Mouse (Mus musculus) heart, adult 2 months (tissue): ENCODE results near the gene Prtg. TPM values are rescaled to one million over a fixed set of nuclear protein-coding genes. Genes with fewer than 3 reads are reported as not detected.

Experiments used
- DNase-seq, 2 experiments: peaks; one replicate each; pipeline ENCODE4 v3.0.0; 2021
- H3K27ac ChIP-seq: fragments of 200-600 bp; 2 replicates; pipeline ENCODE4 v1.8.1; 2022
- H3K27me3 ChIP-seq: fragments of 200-500 bp; 2 replicates; pipeline ENCODE4 v1.6.1; 2012; ENCODE audit warnings: mild to moderate bottlenecking, low read length, inconsistent platforms, mixed read lengths; ENCODE audit not compliant: control insufficient read depth, insufficient read depth
- H3K36me3 ChIP-seq: fragments of 200-500 bp; 2 replicates; pipeline ENCODE4 v1.6.1; 2012; ENCODE audit warnings: low read length, inconsistent platforms; ENCODE audit not compliant: control insufficient read depth, insufficient read depth
- H3K4me1 ChIP-seq: fragments of 200-500 bp; 2 replicates; pipeline ENCODE4 v1.6.1; 2011; ENCODE audit warnings: low read length; ENCODE audit not compliant: control insufficient read depth, insufficient read depth
- H3K4me3 ChIP-seq: fragments of 200-600 bp; 2 replicates; pipeline ENCODE4 v1.8.1; 2022
- H3K79me2 ChIP-seq: fragments of 200-500 bp; replicated peaks from 2 replicates; pipeline ENCODE4 v1.6.1; 2012; ENCODE audit warnings: mild to moderate bottlenecking, inconsistent platforms, low read length, moderate library complexity, mixed read lengths; ENCODE audit not compliant: control insufficient read depth, insufficient read depth
- H3K9ac ChIP-seq: fragments of 200-500 bp; 2 replicates; pipeline ENCODE4 v1.6.1; 2012; ENCODE audit warnings: low read depth, mild to moderate bottlenecking, control low read depth, inconsistent platforms, low read length, mixed read lengths
- CTCF ChIP-seq: fragments of 200-600 bp; IDR thresholded peaks from 2 replicates; pipeline ENCODE4 v1.8.1; 2022; ENCODE audit warnings: antibody characterized with exemption, mild to moderate bottlenecking, moderate library complexity
- EP300 ChIP-seq: fragments of 200-500 bp; IDR thresholded peaks from 2 replicates; pipeline ENCODE4 v1.6.1; 2011; ENCODE audit warnings: low read depth, low read length, control low read depth; ENCODE audit not compliant: insufficient read depth
- POLR2A ChIP-seq: fragments of 200-500 bp; IDR thresholded peaks from 2 replicates; pipeline ENCODE4 v1.6.1; 2011; ENCODE audit warnings: mild to moderate bottlenecking, low read depth, low read length, control low read depth; ENCODE audit not compliant: insufficient read depth
- WGBS: fragments of 180-500 bp; shearing (Covaris S2); methylation state at CpG from one replicate; pipeline ENCODE4 v1.1.7; 2018; 5-methylcytosine and 5-hydroxymethylcytosine counted together
- intact Hi-C: fragments of 180-260 bp; cut with DNase I; formaldehyde crosslinking; loops from one replicate; pipeline ENCODE4 v1.15.1; 2025
- polyA plus RNA-seq: library from polyadenylated mRNA; depleted of rRNA; stranded (reverse); fragments of >200 nt; gene quantifications from 2 replicates; pipeline ENCODE4 v1.2.3, GENCODE M21; 2012
- total RNA-seq, 2 experiments: library from RNA; stranded (reverse); gene quantifications; 2 replicates each; pipeline ENCODE4 v1.2.3; 2021

The Prtg gene
- total and polyA plus RNA-seq, 3 experiments = 0.02 to 0.27 (median 0.05) TPM

DNA sequence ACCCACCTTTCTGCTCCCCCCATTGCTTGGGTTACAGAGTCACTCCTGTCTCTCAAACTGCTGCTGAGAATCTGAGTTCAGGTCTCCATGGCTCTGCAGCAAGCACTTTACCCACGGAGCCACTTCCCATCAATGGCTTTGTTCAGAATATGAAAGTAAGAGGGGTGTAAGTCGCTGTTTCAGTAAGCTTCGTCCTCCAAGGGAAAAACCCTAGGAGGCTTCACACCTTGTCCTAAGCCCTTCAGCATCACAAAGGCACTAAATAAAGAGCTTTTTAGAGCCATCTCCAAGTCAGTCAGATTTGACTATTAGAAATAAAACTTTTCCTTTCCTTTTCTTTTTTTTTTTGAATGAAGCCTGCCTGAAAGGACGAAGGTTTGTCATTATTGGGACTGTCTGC, 3.4 kb upstream of the Prtg start:
- intact Hi-C loops = no loop called here
- no peak for DNase-seq
- TF ChIP-seq POLR2A = no peak
- no peak for TF ChIP-seq EP300
- TF ChIP-seq CTCF = no peak
- no peak overlapping the region for H3K4me3 ChIP-seq
- no peak overlapping the region for H3K27ac ChIP-seq
- 71% methylated on average over 4 of the region's 4 CpGs for WGBS
- no peaks in the 10 kb centered on the region for H3K79me2 ChIP-seq
- H3K9ac ChIP-seq = no peak overlapping the region
- H3K36me3 ChIP-seq = no peaks in the 10 kb centered on the region
- no peaks in the 10 kb centered on the region; the same call in 1 of the 2 replicates for H3K4me1 ChIP-seq
- H3K27me3 ChIP-seq = peaks cover 2% of the 10 kb centered on the region

DNA sequence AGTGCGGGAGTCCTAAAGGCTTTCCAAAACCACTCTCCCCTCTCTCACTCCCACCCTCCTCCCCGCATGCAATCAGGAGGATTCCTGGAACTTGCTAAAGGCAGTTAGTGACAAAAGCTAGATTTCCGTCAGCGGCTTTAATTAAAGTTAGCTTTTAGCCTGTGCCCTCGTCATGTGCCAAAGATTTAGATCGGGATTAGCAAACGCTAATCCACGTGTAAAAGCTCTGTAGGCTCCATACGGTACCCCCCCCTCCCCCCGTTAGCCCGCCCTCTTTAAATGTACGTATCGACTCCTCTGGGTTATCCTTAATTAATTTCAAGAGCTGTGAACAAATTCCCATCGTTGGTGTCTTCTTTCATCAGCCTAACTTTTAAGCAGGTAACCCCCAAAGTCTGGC, 528 bp upstream of the Prtg start:
- DNase-seq = no peak
- intact Hi-C loops = loop anchor here (5.0 kb wide), 1 partner anchor 76 kb away; no protein-coding TSS in a partner anchor
- Histone ChIP-seq H3K4me1 (no peaks in the 10 kb centered on the region), H3K9ac (no peak overlapping the region), H3K27me3 (peaks cover 2% of the 10 kb centered on the region), H3K79me2 (no peaks in the 10 kb centered on the region), H3K4me3 (no peak overlapping the region), H3K36me3 (no peaks in the 10 kb centered on the region), H3K27ac (no peak overlapping the region)
- WGBS = 64% methylated on average over 14 of the region's 14 CpGs
- TF ChIP-seq POLR2A (no peak), CTCF (no peak), EP300 (no peak)

DNA sequence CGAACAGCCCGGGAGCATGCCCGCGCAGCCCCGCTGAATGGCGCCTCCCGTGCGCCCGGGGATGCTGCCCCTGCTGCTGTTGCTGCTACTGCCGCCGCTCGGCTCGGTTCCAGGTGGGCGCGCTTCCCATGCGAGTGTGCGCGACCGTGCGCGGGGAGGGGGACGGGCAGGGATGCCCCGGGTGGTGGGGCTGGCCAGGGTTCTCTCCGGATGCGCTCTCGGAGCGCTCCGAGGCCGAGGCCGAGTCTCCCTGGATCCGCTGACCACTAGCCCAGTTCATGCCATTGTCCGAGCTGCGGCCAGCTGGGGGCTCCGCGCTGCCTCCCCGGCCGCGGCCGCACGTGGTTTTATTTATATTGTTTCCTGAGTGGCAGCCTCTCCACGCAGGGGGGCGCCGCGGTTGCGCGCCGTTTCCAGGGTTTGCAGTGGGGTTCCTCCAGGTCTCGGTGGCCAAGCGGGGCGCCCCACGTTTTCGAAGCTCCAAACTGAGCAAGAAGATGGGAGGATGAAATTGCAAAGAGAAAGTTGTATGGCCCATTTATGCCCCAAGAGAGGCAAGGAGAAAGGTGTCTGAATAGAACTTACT, 839 bp downstream of the Prtg start:
- TF ChIP-seq POLR2A (no peak), CTCF (peak; percentile 29), EP300 (no peak)
- under 1% methylated on average over 44 of the region's 52 CpGs for WGBS
- intact Hi-C loops = loop anchor here (5.0 kb wide), 1 partner anchor 75 kb away; no protein-coding TSS in a partner anchor
- H3K4me1 ChIP-seq = no peaks in the 10 kb centered on the region
- no peaks in the 10 kb centered on the region for H3K36me3 ChIP-seq
- DNase-seq = peak; percentile 35 to 43
- peaks cover 2% of the 10 kb centered on the region for H3K27me3 ChIP-seq
- peak overlapping the region; percentile 64 for H3K4me3 ChIP-seq
- peak overlapping the region; percentile 46 for H3K9ac ChIP-seq
- H3K79me2 ChIP-seq = no peaks in the 10 kb centered on the region
- H3K27ac ChIP-seq = no peak overlapping the region

DNA sequence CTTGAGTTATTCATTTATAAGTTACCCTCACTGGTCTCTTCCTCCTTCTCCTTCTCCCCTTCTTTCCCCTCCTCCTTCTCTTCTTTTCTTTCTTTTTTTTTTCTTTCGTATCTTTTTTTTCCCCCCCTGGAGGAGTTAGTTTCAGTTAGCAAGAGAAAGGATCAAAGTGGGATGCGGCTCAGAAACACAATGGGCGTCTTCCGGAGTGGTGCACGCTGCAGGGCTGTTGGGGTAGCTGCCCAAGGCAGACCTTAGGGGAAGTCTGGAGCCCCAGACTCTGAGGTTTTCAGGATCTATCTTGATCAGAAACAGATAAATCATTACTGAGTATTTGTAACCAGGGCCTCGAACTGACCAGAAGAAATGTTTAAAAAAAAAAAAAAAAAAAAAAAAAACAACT, 1.5 kb downstream of the Prtg start:
- TF ChIP-seq EP300 (no peak), CTCF (no peak), POLR2A (no peak)
- Histone ChIP-seq H3K4me3 (peak overlapping the region; percentile 64), H3K4me1 (no peaks in the 10 kb centered on the region), H3K27me3 (peaks cover 2% of the 10 kb centered on the region), H3K36me3 (no peaks in the 10 kb centered on the region), H3K27ac (no peak overlapping the region), H3K9ac (no peak overlapping the region), H3K79me2 (no peaks in the 10 kb centered on the region)
- DNase-seq = no peak
- WGBS = 33% methylated on average over 6 of the region's 6 CpGs
- intact Hi-C loops = loop anchor here (5.0 kb wide), 1 partner anchor 74 kb away; no protein-coding TSS in a partner anchor

DNA sequence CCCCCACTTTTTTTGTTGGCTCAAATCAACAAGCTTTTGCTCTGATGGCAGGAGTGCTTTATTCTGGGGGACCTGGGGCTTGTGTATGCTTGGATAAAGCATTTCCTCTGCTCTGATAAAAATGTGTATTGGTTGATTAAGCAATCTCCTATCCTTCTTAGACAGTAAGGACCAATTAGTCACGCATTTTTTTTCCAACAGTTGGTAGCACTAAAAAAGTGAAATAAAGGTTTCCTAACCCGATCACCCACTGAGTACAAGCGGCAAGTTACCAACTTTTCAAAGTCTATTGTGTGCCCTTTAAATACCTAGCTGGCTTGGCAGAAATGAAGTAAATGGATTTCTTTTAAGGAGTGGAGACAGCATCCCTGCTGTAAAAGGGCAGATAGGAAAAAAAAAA, 1.9 kb downstream of the Prtg start:
- H3K27ac ChIP-seq = no peak overlapping the region
- H3K4me3 ChIP-seq = no peak overlapping the region
- no peaks in the 10 kb centered on the region for H3K79me2 ChIP-seq
- intact Hi-C loops = loop anchor here (5.0 kb wide), 1 partner anchor 74 kb away; no protein-coding TSS in a partner anchor
- H3K4me1 ChIP-seq = no peaks in the 10 kb centered on the region
- TF ChIP-seq POLR2A (no peak), CTCF (no peak), EP300 (no peak)
- DNase-seq = no peak
- no peak overlapping the region for H3K9ac ChIP-seq
- H3K36me3 ChIP-seq = no peaks in the 10 kb centered on the region
- H3K27me3 ChIP-seq = peaks cover 2% of the 10 kb centered on the region
- 82% methylated on average over 3 of the region's 3 CpGs for WGBS

DNA sequence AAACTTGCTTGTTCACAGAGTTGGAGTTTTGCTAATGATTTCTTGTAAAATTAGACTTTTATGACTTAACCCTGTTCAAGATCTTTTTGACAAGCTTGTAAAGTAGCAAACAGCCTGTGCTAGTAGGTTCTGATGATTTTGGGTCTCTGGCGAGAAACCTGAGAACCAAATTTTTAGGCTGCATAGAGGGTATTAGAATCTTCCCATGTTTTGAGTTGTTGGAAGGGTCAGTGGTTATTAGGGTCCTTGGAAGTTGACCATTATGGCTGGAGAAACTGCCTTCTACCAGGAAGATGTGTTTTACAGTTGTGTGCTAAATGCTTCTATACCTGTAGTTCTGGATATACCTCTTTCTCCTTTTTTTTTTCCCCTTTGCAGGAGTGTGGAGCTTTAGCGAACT, 2.4 kb downstream of the Prtg start:
- H3K4me1 ChIP-seq = no peaks in the 10 kb centered on the region
- H3K27me3 ChIP-seq = peaks cover 2% of the 10 kb centered on the region
- no peaks in the 10 kb centered on the region for H3K79me2 ChIP-seq
- no peak for TF ChIP-seq EP300
- TF ChIP-seq CTCF = no peak
- no peak for TF ChIP-seq POLR2A
- no peak overlapping the region for H3K4me3 ChIP-seq
- 93% methylated on average over 2 of the region's 2 CpGs for WGBS
- intact Hi-C loops = loop anchor here (5.0 kb wide), 1 partner anchor 73 kb away; no protein-coding TSS in a partner anchor
- H3K27ac ChIP-seq = no peak overlapping the region
- no peak for DNase-seq
- H3K9ac ChIP-seq = no peak overlapping the region
- no peaks in the 10 kb centered on the region for H3K36me3 ChIP-seq
